Mouse (Mus musculus): ENCODE results near the gene Asic5. TPM values are rescaled to one million over a fixed set of nuclear protein-coding genes. Genes with fewer than 3 reads are reported as not detected.

Gene Asic5
- total and polyA plus RNA-seq, 3 experiments, result not detected

- no peak overlapping the region for H3K4me2 ChIP-seq (ENCODE audit: insufficient read depth, low read depth, poor library complexity, severe bottlenecking)
- no peak overlapping the region for H3K4me3 ChIP-seq (replicated peaks in 1 of 3; ENCODE audit: low read depth in 2 of 3, low read length in 2 of 3, poor library complexity in 1 of 3)
- no peaks in the 10 kb centered on the region for H3K27me3 ChIP-seq (replicated peaks)
- no peak overlapping the region for H3K27ac ChIP-seq (ENCODE audit: insufficient read depth, low read depth)
- no peaks in the 10 kb centered on the region for H3K9me3 ChIP-seq (replicated peaks; ENCODE audit: low read length)
- in situ Hi-C loops (cut with MboI; ENCODE audit: low pct_ligation_motif_present, low pct_unique_long_range_greater_than_20kb, low sequenced_read_pairs), result no loop called here
- no peak for DNase-seq (ENCODE audit: extremely low read depth)
- no peaks in the 10 kb centered on the region for H3K36me3 ChIP-seq (replicated peaks in 1 of 2; ENCODE audit: control insufficient read depth in 1 of 2, insufficient read depth in 1 of 2, low read length in 1 of 2)
- H3K9ac ChIP-seq (ENCODE audit: insufficient read depth, low read depth), result no peak overlapping the region
- H3K4me1 ChIP-seq (ENCODE audit: control insufficient read depth in 1 of 2, insufficient read depth in 2 of 2), result no peaks in the 10 kb centered on the region
- TF ChIP-seq TBP (conservative IDR thresholded peaks at IDR 0.05; ENCODE audit: low read depth, low read length), result no peak
- TF ChIP-seq CTCF (conservative IDR thresholded peaks at IDR 0.05 in 1 of 2, IDR thresholded peaks at IDR 0.05 in 1 of 2; ENCODE audit: low read depth in 2 of 2, low read length in 2 of 2), result no peak
- no peak for TF ChIP-seq NELFE (IDR thresholded peaks at IDR 0.05; ENCODE audit: low read depth, low read length)
- TF ChIP-seq HCFC1 (IDR thresholded peaks at IDR 0.05; ENCODE audit: low read depth, low read length), result no peak
- no peak for TF ChIP-seq MAZ (IDR thresholded peaks at IDR 0.05; ENCODE audit: low read depth, low read length)
- TF ChIP-seq TCF12 (IDR thresholded peaks at IDR 0.05; ENCODE audit: low read depth, low read length), result no peak
- no peak for TF ChIP-seq POLR2A (IDR thresholded peaks at IDR 0.05; ENCODE audit: low read depth, low read length)
- no peaks in the 10 kb centered on the region for H3K79me2 ChIP-seq (replicated peaks; ENCODE audit: control insufficient read depth, extremely low read depth, insufficient read depth, poor library complexity, severe bottlenecking)
- dilution Hi-C loops (cut with MboI; ENCODE audit: extremely low pct_ligation_motif_present, extremely low pct_unique_long_range_greater_than_20kb, low sequenced_read_pairs), result no loop called here
Observed at GRCm38 (mm10) chr3:82023065-82023464, 41.0 kb downstream of the Asic5 start.

GRCm38 (mm10) chr3:82027286-82027685 is 45.2 kb downstream of the Asic5 start:
- Histone ChIP-seq H3K27me3 (replicated peaks) (no peaks in the 10 kb centered on the region), H3K9me3 (replicated peaks; ENCODE audit: low read length) (no peaks in the 10 kb centered on the region), H3K4me2 (ENCODE audit: insufficient read depth, low read depth, poor library complexity, severe bottlenecking) (no peak overlapping the region), H3K36me3 (replicated peaks in 1 of 2; ENCODE audit: control insufficient read depth in 1 of 2, insufficient read depth in 1 of 2, low read length in 1 of 2) (no peaks in the 10 kb centered on the region), H3K79me2 (replicated peaks; ENCODE audit: control insufficient read depth, extremely low read depth, insufficient read depth, poor library complexity, severe bottlenecking) (no peaks in the 10 kb centered on the region), H3K27ac (ENCODE audit: insufficient read depth, low read depth) (no peak overlapping the region), H3K4me3 (replicated peaks in 1 of 3; ENCODE audit: low read depth in 2 of 3, low read length in 2 of 3, poor library complexity in 1 of 3) (no peak overlapping the region), H3K4me1 (ENCODE audit: control insufficient read depth in 1 of 2, insufficient read depth in 2 of 2) (peaks cover 0 to 9% of the 10 kb centered on the region in 2 experiments; a peak in 2 of 4 replicates), H3K9ac (ENCODE audit: insufficient read depth, low read depth) (no peak overlapping the region)
- DNase-seq (ENCODE audit: extremely low read depth), result no peak
- dilution Hi-C loops (cut with MboI; ENCODE audit: extremely low pct_ligation_motif_present, extremely low pct_unique_long_range_greater_than_20kb, low sequenced_read_pairs), result no loop called here
- in situ Hi-C loops (cut with MboI; ENCODE audit: low pct_ligation_motif_present, low pct_unique_long_range_greater_than_20kb, low sequenced_read_pairs), result loop anchor here (25.0 kb wide), 1 partner anchor 310 kb away; no protein-coding TSS in a partner anchor
- TF ChIP-seq JUND (conservative IDR thresholded peaks at IDR 0.05; ENCODE audit: low read depth, low read length) (no peak), IRF4 (IDR thresholded peaks at IDR 0.05; ENCODE audit: low read depth, low read length) (no peak), NRF1 (IDR thresholded peaks at IDR 0.05; ENCODE audit: low read depth, low read length) (no peak), MXI1 (IDR thresholded peaks at IDR 0.05; ENCODE audit: low read depth, low read length) (no peak), CHD1 (IDR thresholded peaks at IDR 0.05; ENCODE audit: low read depth, low read length) (no peak), NELFE (IDR thresholded peaks at IDR 0.05; ENCODE audit: low read depth, low read length) (no peak), ZNF384 (IDR thresholded peaks at IDR 0.05; ENCODE audit: low read depth, low read length) (no peak), USF2 (conservative IDR thresholded peaks at IDR 0.05; ENCODE audit: low read depth, low read length) (no peak), MEF2A (IDR thresholded peaks at IDR 0.05; ENCODE audit: borderline replicate concordance, low read depth, low read length) (no peak), BHLHE40 (IDR thresholded peaks at IDR 0.05; ENCODE audit: low read depth, low read length) (no peak)

Measured in CH12.LX (cell line).